Mouse (Mus musculus): ENCODE measurements at regions not wholly inside any gene's neighbourhood (a gene's known extent, or its start where the extent isn't known, plus 50 kb on each side); places are given as distances from the start of the nearest gene placed in this dataset.

DNA sequence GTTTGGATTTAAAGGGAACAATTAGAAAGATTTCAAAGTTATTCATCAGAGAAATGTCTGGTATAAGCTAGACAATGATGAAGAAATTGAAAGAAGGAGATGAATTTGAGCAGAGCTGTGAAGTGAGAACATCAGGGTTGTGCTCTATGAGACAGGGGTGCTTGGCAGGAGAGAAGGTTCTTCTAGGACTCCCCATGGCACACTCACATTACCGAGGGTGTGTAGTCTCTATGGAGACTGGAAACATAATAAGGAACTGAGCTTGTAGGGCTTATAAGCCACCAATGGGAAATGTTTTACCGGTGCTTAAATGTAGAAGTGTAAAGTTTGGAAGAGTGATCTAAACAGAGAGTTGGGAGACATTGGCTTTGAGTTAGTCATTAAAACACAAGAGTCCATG lies 889.9 kb downstream of the Stim2 start:
- Histone ChIP-seq H3K36me3 (ENCODE audit: control insufficient read depth, insufficient read depth, low read length) (no peaks in the 10 kb centered on the region), H3K27me3 (replicated peaks; ENCODE audit: control insufficient read depth, insufficient read depth, low read length) (no peaks in the 10 kb centered on the region), H3K9ac (ENCODE audit: low read depth, low read length) (no peak overlapping the region), H3K4me1 (ENCODE audit: control insufficient read depth, insufficient read depth, low read depth, low read length) (no peaks in the 10 kb centered on the region), H3K4me2 (ENCODE audit: low read length) (no peak overlapping the region), H3K27ac (ENCODE audit: low read depth, low read length) (no peak overlapping the region), H3K4me3 (ENCODE audit: low read length) (no peak overlapping the region), H3K9me3 (ENCODE audit: control insufficient read depth, low read length) (no peaks in the 10 kb centered on the region)
- no peak for ATAC-seq
- 93% methylated on average over 2 of the region's 2 CpGs for WGBS

DNA sequence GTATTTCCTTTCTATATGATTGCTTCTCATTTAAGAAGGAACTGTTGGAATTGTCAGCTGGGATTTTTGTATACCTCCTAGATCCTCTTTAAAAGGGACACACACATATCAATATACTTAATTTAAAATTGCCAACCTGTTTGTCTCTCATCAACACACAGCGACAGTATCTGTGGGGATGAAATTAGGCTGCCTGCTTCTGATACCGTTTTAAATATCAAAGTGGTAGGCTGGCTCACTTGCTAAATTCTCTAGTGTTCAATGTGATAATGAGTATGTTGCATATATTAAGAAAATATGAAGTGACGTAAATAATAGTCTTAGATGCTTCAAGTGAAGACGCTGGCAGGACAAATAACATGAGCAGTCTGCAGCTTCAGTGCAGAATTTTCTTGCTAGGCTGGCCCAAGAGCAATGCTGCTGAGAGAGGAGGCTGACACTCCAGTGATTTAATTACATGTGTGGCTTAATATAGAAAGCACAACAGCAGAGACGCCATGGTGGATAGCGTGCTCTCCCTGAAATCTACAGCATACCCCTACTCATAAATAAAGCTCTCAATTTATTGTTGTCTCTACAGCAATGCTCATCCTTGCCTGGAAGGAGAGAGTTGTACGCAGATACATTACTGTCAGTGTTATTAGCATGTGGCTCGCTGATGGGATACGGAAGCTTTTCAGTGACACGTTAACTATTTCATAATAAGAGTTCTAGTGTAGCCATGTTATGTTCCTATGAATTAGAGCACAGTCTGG lies 896.4 kb downstream of the Stim2 start:
- no peaks in the 10 kb centered on the region for H3K4me1 ChIP-seq (ENCODE audit: control insufficient read depth, insufficient read depth, low read depth, low read length)
- H3K27ac ChIP-seq (ENCODE audit: low read depth, low read length), result peak overlapping the region; percentile 48; the same call in 1 of the 2 replicates
- H3K9ac ChIP-seq (ENCODE audit: low read depth, low read length), result peak overlapping the region; percentile 38; the same call in 1 of the 2 replicates
- peak overlapping the region; percentile 20 for H3K4me3 ChIP-seq (ENCODE audit: low read length)
- ATAC-seq, result peak; percentile 75
- H3K36me3 ChIP-seq (ENCODE audit: control insufficient read depth, insufficient read depth, low read length), result no peaks in the 10 kb centered on the region
- H3K27me3 ChIP-seq (replicated peaks; ENCODE audit: control insufficient read depth, insufficient read depth, low read length), result no peaks in the 10 kb centered on the region
- no peaks in the 10 kb centered on the region for H3K9me3 ChIP-seq (ENCODE audit: control insufficient read depth, low read length)
- WGBS, result 50% methylated on average over 10 of the region's 10 CpGs
- H3K4me2 ChIP-seq (ENCODE audit: low read length), result peak overlapping the region; percentile 46
